Mouse (Mus musculus): ENCODE data around the gene Ppp1r32.

The Ppp1r32 gene

GRCm38 (mm10) chr19:10458096-10458495 lies 24.6 kb downstream of the Ppp1r32 start:
- peak; percentile 39 to 56 for DNase-seq (ENCODE audit: low spot score in 2 of 2)

GRCm38 (mm10) chr19:10457484-10457800 lies 25.3 kb downstream of the Ppp1r32 start:
- DNase-seq (ENCODE audit: low spot score in 2 of 2) = no peak

DNA sequence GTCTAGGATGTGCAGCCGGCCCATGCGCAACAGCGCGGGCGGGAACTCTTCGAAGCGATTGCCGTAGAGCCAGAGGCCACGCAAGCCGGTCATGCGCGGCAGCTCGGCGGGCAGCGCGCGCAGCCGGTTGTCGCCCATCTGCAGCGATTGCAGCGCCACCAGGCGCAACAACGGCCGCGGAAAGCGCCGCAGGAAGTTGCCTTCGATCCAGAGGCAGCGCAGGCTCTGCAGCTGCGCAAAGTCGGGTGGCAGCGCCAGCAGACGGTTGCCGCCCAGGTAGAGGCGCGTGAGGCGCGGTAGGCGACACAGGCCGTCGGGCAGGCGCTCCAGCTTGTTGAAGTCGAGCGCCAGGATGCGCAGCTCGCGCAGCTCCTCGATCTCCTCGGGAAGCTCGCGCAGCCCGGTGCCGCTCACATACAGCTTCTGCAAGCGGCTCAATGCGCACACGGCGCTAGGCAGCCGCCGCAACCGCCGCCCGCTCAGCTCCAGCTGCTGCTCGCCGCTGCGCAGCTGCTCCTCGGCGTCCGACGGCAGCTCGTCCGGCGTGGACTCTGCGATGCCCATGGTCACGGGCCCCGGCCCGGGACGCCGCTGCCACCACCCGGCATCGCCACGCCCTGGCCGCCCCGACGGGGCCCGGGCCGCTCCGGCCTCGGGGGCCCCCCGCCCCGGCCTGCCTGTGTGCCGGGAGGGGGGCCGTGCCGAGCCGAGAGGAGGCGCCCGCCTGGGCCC lies 25.8 kb downstream of the Ppp1r32 start, which contains the start of gene Lrrc10b:
Gene Lrrc10b, minus strand, starts transcription at position 722 of the 732 bp plus-strand sequence.
- peak; percentile 71 to 78 for DNase-seq (ENCODE audit: low spot score in 2 of 2)

DNA sequence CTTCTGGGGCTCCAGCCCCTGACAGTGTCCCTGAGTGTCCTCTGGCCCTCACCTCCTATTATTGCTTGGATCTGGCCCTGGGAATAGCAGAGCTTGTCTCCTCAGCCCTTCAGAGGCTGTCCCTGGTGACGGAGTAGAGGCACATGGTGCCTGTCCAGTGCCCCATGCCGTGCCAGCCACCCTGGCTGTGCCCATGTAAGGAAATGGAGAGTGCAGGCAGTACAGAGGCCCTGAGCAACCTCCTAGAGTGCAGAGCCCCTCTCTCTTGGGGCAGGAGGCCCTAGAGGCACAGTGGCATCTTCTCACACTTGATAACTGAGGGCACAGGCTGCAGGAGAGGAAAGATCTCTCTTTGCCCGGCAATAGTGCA lies 27.3 kb downstream of the Ppp1r32 start:
- DNase-seq (ENCODE audit: low spot score in 2 of 2) = no peak

DNA sequence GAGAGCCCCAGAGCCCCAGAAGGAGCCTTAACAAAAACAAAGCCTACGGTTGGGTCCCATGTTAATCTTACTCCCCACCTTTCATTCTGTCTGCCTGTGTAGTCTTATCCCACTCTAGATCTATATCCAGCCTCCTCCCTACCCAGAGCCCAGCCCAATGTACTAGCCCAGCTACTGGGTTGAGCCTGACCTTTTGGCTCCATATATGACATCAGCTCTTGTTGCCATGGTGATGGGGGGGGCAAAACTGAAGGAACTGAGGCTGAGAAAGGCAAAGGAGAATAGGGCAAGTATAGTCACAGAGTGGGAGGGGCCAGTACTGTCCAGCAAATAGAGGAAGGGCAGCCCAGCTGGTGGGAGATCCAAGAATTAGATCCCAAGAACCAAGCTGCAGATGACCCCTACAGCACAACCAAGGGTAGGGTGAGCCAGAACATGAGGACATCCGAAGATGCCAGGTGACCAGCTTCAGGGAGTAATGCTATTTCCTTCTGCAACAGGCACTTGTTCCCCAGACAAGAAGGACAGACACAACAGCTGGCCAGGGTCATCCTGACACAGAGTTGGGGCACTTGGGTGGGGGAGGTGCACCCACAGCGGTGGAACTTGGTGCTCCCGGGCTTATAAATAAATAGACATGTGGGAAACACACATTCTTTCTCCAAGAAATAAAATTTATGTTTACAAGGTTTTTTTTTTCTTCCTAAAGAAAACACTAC lies 27.9 kb downstream of the Ppp1r32 start:
- no peak for DNase-seq (ENCODE audit: low spot score in 2 of 2)

- DNase-seq (ENCODE audit: low spot score in 2 of 2) = peak; percentile 75 to 89
Observed at GRCm38 (mm10) chr19:10449708-10450107, 33.0 kb downstream of the Ppp1r32 start.

- DNase-seq (ENCODE audit: low spot score in 2 of 2) = no peak
Observed at GRCm38 (mm10) chr19:10449190-10449589, 33.5 kb downstream of the Ppp1r32 start.

DNA sequence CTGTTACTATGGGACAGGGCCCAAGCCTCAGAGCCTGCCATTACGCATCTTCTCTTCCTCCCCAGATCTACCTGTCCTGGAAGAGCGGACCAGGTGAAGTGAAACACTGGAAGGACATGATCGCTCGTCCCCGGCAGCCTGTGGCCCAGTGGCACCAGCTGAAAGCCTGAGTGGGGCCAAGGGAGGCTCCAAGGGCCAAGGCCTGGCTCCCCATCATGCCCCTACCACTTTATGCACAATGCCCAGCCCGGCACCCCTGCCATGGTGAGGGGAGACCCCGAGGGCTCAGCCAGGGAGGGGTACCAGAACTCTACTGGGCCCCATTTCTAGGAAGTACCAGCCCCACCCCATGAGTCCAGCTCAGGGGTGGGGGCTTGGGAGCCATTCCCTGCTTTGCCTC lies 34.5 kb downstream of the Ppp1r32 start:
- no peak for DNase-seq (ENCODE audit: low spot score in 2 of 2)

- DNase-seq (ENCODE audit: low spot score in 2 of 2) = no peak
Observed at GRCm38 (mm10) chr19:10444685-10445369, 37.9 kb downstream of the Ppp1r32 start.

- no peak for DNase-seq (ENCODE audit: low spot score in 2 of 2)
Observed at GRCm38 (mm10) chr19:10437521-10437920, 45.2 kb downstream of the Ppp1r32 start.

DNA sequence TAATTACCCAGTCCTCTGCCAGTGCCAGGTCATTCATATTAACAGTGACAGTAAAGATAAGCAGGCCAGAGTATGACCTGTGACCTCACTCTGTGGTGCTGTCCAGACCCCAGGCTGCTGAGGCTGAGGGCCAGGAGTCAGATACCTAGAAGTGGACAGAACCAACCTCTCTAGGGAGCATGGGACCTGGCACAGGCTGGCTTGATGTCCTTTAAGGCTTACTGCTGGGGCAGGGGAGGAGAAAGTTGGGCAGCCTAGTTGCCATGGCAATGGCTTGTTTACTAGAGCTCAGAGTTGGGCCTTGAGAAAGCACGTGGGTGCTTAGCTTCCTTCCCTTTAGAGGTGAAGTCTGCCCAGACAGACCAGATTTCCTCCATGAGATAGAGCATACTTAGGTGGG lies 46.0 kb downstream of the Ppp1r32 start:
- no peak for DNase-seq (ENCODE audit: low spot score in 2 of 2)

- peak; percentile 69 to 81 for DNase-seq (ENCODE audit: low spot score in 2 of 2)
Observed at GRCm38 (mm10) chr19:10435908-10436307, 46.8 kb downstream of the Ppp1r32 start.

DNA sequence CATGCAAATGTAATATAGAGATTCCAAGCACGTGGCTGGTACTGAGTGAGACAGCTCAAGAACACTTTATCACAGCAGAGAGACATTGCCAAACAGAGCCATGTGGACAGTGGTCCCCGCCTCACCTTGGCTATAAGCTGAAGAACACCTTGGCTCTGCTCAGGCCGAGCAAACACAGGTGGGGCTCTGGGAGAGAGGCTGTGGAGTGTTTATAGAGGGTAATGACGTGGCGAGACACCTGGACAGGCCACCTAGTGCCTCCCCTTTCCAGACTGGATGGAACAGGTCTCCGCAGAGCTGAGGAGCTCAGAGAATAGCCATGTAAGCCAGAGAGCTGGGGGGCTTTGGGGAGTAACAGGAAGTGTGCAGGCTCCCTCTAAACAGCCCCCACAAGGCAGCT lies 47.8 kb downstream of the Ppp1r32 start:
- DNase-seq (ENCODE audit: low spot score in 2 of 2) = no peak

GRCm38 (mm10) chr19:10433879-10434540 lies 48.7 kb downstream of the Ppp1r32 start:
- peak; percentile 53 to 68 for DNase-seq (ENCODE audit: low spot score in 2 of 2)

DNA sequence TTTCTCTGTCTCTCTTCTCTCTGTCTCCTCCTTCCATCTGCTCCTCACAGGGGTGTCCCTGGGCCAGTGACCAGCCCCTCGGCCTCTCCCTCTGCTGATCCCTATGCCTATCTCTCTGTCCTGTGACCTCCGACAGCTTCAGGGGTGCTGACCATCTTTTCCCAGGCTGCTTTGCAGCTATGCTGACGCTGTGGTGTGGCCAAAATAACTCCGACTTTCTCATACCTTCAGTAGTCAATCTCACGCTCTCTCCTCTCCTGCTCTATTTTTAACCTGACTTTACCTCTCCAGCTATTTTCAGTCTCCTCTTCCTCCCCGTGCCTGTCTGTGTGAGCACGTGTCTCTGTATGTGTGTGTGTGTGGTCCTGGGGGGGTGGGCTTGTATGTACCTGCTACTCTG lies 49.5 kb downstream of the Ppp1r32 start:
- DNase-seq (ENCODE audit: low spot score in 2 of 2) = no peak

- no peak for DNase-seq (ENCODE audit: low spot score in 2 of 2)
Observed at GRCm38 (mm10) chr19:10431841-10432240, 50.9 kb downstream of the Ppp1r32 start.

GRCm38 (mm10) chr19:10431410-10431809 lies 51.3 kb downstream of the Ppp1r32 start:
- DNase-seq (ENCODE audit: low spot score in 2 of 2) = no peak

GRCm38 (mm10) chr19:10429371-10429770 lies 53.4 kb downstream of the Ppp1r32 start:
- no peak for DNase-seq (ENCODE audit: low spot score in 2 of 2)

DNA sequence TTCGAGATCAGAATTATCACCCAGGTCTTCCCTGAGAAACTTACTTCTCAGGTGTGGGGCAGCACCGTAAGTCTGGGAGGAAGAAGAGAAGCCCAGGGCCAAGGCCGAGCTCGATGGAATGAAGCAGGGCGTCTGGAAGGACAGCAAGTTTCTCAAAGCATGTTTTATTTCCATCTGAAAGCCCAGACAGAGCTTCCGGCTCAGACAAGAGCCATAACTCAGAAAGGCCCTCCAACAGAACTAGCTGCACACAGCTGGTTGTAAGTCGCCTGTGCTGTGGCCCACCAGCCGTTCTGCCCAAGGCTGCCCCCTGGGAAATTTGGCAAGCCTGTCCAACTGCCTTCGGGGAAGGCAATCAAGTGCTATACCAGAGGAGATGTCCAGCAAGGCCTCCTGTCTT lies 55.3 kb downstream of the Ppp1r32 start:
- no peak for DNase-seq (ENCODE audit: low spot score in 2 of 2)

GRCm38 (mm10) chr19:10426793-10427192 lies 55.9 kb downstream of the Ppp1r32 start:
- no peak for DNase-seq (ENCODE audit: low spot score in 2 of 2)

GRCm38 (mm10) chr19:10426312-10426711 lies 56.4 kb downstream of the Ppp1r32 start:
- DNase-seq (ENCODE audit: low spot score in 2 of 2) = no peak
